Mouse (Mus musculus): Measurements from ENCODE around the gene Ccdc180.

- TF ChIP-seq REST (IDR thresholded peaks at IDR 0.05; ENCODE audit: insufficient read depth, insufficient read length), result no peak
- no peak for TF ChIP-seq POLR2A (IDR thresholded peaks at IDR 0.05; ENCODE audit: insufficient read length, low read depth)
- TF ChIP-seq POLR2AphosphoS2 (IDR thresholded peaks at IDR 0.05; ENCODE audit: insufficient read length, low read depth), result no peak
- no peak for TF ChIP-seq CEBPB (IDR thresholded peaks at IDR 0.05; ENCODE audit: insufficient read depth, poor library complexity, severe bottlenecking)
- TF ChIP-seq E2F4 (IDR thresholded peaks at IDR 0.05; ENCODE audit: insufficient read depth), result no peak
- no peak for TF ChIP-seq MAX (IDR thresholded peaks at IDR 0.05; ENCODE audit: low read depth)
- no peak for TF ChIP-seq MYOD1 (IDR thresholded peaks at IDR 0.05; ENCODE audit: control insufficient read depth in 1 of 3, insufficient read length in 2 of 3, low read depth in 2 of 3)
- TF ChIP-seq MYOG (IDR thresholded peaks at IDR 0.05; ENCODE audit: control insufficient read depth in 1 of 3, insufficient read depth in 1 of 3, insufficient read length in 2 of 3, low read depth in 2 of 3), result no peak
- TF ChIP-seq TCF3 (IDR thresholded peaks at IDR 0.05; ENCODE audit: insufficient read length, low read depth), result no peak
- no peak for TF ChIP-seq TCF12 (IDR thresholded peaks at IDR 0.05; ENCODE audit: insufficient read depth, poor library complexity, severe bottlenecking)
- TF ChIP-seq SRF (IDR thresholded peaks at IDR 0.05; ENCODE audit: control insufficient read depth, insufficient read length, low read depth), result no peak
- TF ChIP-seq USF1 (IDR thresholded peaks at IDR 0.05; ENCODE audit: low read depth), result no peak
Observed at GRCm38 (mm10) chr4:45917091-45917490, 27.0 kb downstream of the Ccdc180 start.
